Mouse (Mus musculus) heart, embryonic 16.5 days (tissue): Measurements from ENCODE around the gene Zfp651. TPM values are rescaled to one million over a fixed set of nuclear protein-coding genes. Genes with fewer than 3 reads are reported as not detected.

ENCODE experiments used
- ATAC-seq: fragments of 200-750 bp; cut with Nextera tagmentation; replicated peaks from 2 replicates; pipeline ENCODE4 v1.8.0; 2017; ENCODE audit warnings: moderate number of reproducible peaks; ENCODE audit not compliant: insufficient read depth, low FRiP score; ENCODE audit errors: extremely low read depth
- H3K27ac ChIP-seq: fragments of 300-500 bp; sonication (generic); 2 replicates; pipeline ENCODE4 v1.5.1; 2014; ENCODE audit warnings: mild to moderate bottlenecking, low read length, control low read depth, moderate library complexity
- H3K27me3 ChIP-seq: fragments of 300-500 bp; sonication (generic); 2 replicates; pipeline ENCODE4 v1.6.1; 2014; ENCODE audit warnings: low read length, mixed read lengths; ENCODE audit not compliant: control insufficient read depth, insufficient read depth
- H3K36me3 ChIP-seq: fragments of 300-500 bp; sonication (generic); 2 replicates; pipeline ENCODE4 v1.6.1; 2014; ENCODE audit not compliant: control insufficient read depth, insufficient read depth
- H3K4me1 ChIP-seq: fragments of 300-500 bp; sonication (generic); 2 replicates; pipeline ENCODE4 v1.6.1; 2014; ENCODE audit warnings: low read length, mixed read lengths; ENCODE audit not compliant: control insufficient read depth, insufficient read depth
- H3K4me2 ChIP-seq: fragments of 300-500 bp; sonication (generic); 2 replicates; pipeline ENCODE4 v1.6.1; 2014; ENCODE audit warnings: low read depth, mild to moderate bottlenecking, control low read depth, low read length
- H3K4me3 ChIP-seq: fragments of 300-500 bp; sonication (generic); 2 replicates; pipeline ENCODE4 v1.5.1; 2014; ENCODE audit warnings: mild to moderate bottlenecking, control low read depth, low read length
- H3K9ac ChIP-seq: fragments of 300-500 bp; sonication (generic); 2 replicates; pipeline ENCODE4 v1.6.1; 2014; ENCODE audit warnings: low read length, control low read depth
- H3K9me3 ChIP-seq: fragments of 300-500 bp; sonication (generic); replicated peaks from 2 replicates; pipeline ENCODE4 v1.6.1; 2016; ENCODE audit warnings: low read length; ENCODE audit not compliant: control insufficient read depth
- WGBS: fragments of 180-500 bp; shearing (Covaris S2); extraction: QIAGEN DNeasy Blood & Tissue Kit; methylation state at CpG from one replicate; pipeline ENCODE4 v1.1.7; 2014; 5-methylcytosine and 5-hydroxymethylcytosine counted together
- polyA plus RNA-seq: library from polyadenylated mRNA; unstranded; fragments of >200 nt; fragmentation: Nextera tagmentation; extraction: Ambion mirVana; gene quantifications from 2 replicates; pipeline ENCODE4 v1.2.1, GENCODE M21; 2015

The Zfp651 gene
- polyA plus RNA-seq, 1 experiment from 2014 or later, result 15.8 TPM

GRCm38 (mm10) chr9:121740490-121740889 is 18.6 kb upstream of the Zfp651 start:
- ATAC-seq, result no peak

GRCm38 (mm10) chr9:121741168-121741567 is 18.0 kb upstream of the Zfp651 start:
- WGBS, result 86% methylated on average over 3 of the region's 3 CpGs
- no peak overlapping the region for H3K27ac ChIP-seq
- ATAC-seq, result no peak
- no peak overlapping the region for H3K4me3 ChIP-seq
- H3K9ac ChIP-seq, result no peak overlapping the region
- H3K4me1 ChIP-seq, result no peaks in the 10 kb centered on the region
- peaks cover 47% of the 10 kb centered on the region for H3K36me3 ChIP-seq
- H3K27me3 ChIP-seq, result no peaks in the 10 kb centered on the region
- no peak overlapping the region for H3K4me2 ChIP-seq
- H3K9me3 ChIP-seq, result no peaks in the 10 kb centered on the region

More at GRCm38 (mm10) chr9:121740490-121740889, 18.6 kb upstream of the Zfp651 start:
- Histone ChIP-seq H3K36me3 (peaks cover 45% of the 10 kb centered on the region), H3K4me1 (no peaks in the 10 kb centered on the region), H3K4me3 (no peak overlapping the region), H3K9me3 (no peaks in the 10 kb centered on the region), H3K4me2 (no peak overlapping the region), H3K27ac (no peak overlapping the region), H3K9ac (no peak overlapping the region), H3K27me3 (no peaks in the 10 kb centered on the region)
- WGBS, result 87% methylated on average over 6 of the region's 6 CpGs

- Histone ChIP-seq H3K27ac (no peak overlapping the region), H3K4me1 (no peaks in the 10 kb centered on the region), H3K36me3 (peaks cover 74% of the 10 kb centered on the region), H3K27me3 (no peaks in the 10 kb centered on the region), H3K4me2 (no peak overlapping the region), H3K9ac (no peak overlapping the region), H3K9me3 (no peaks in the 10 kb centered on the region), H3K4me3 (no peak overlapping the region)
- 85% methylated on average over 8 of the region's 8 CpGs for WGBS
- ATAC-seq, result no peak
These were observed 15.1 kb upstream of the Zfp651 start for GRCm38 (mm10) chr9:121744051-121744450.

GRCm38 (mm10) chr9:121752774-121753173 is 6.4 kb upstream of the Zfp651 start:
- no peak overlapping the region for H3K4me3 ChIP-seq
- no peak overlapping the region for H3K9ac ChIP-seq
- ATAC-seq, result no peak
- H3K4me1 ChIP-seq, result peaks cover 3% of the 10 kb centered on the region
- WGBS, result 95% methylated on average over 9 of the region's 9 CpGs
- no peaks in the 10 kb centered on the region for H3K27me3 ChIP-seq
- H3K4me2 ChIP-seq, result no peak overlapping the region
- H3K9me3 ChIP-seq, result no peaks in the 10 kb centered on the region
- peaks cover 74% of the 10 kb centered on the region for H3K36me3 ChIP-seq
- H3K27ac ChIP-seq, result no peak overlapping the region

- Histone ChIP-seq H3K9me3 (no peaks in the 10 kb centered on the region), H3K4me2 (no peak overlapping the region), H3K36me3 (peaks cover 58% of the 10 kb centered on the region), H3K27ac (no peak overlapping the region), H3K4me3 (no peak overlapping the region), H3K4me1 (peaks cover 17% of the 10 kb centered on the region), H3K9ac (no peak overlapping the region), H3K27me3 (no peaks in the 10 kb centered on the region)
- 85% methylated on average over 3 of the region's 3 CpGs for WGBS
- no peak for ATAC-seq
These were observed 4.5 kb upstream of the Zfp651 start for GRCm38 (mm10) chr9:121754624-121755023.

- no peak overlapping the region for H3K9ac ChIP-seq
- H3K9me3 ChIP-seq, result no peaks in the 10 kb centered on the region
- H3K4me3 ChIP-seq, result no peak overlapping the region
- no peak overlapping the region for H3K4me2 ChIP-seq
- H3K27me3 ChIP-seq, result no peaks in the 10 kb centered on the region
- peaks cover 37% of the 10 kb centered on the region for H3K36me3 ChIP-seq
- H3K27ac ChIP-seq, result no peak overlapping the region
- 76% methylated on average over 3 of the region's 3 CpGs for WGBS
- no peak for ATAC-seq
- peaks cover 27% of the 10 kb centered on the region for H3K4me1 ChIP-seq
These were observed 2.3 kb upstream of the Zfp651 start for GRCm38 (mm10) chr9:121756785-121757184.

GRCm38 (mm10) chr9:121757432-121757831 is 1.7 kb upstream of the Zfp651 start:
- ATAC-seq, result no peak
- WGBS, result 41% methylated on average over 3 of the region's 3 CpGs
- no peak overlapping the region for H3K4me2 ChIP-seq
- peaks cover 32% of the 10 kb centered on the region for H3K36me3 ChIP-seq
- H3K27me3 ChIP-seq, result no peaks in the 10 kb centered on the region
- no peak overlapping the region for H3K4me3 ChIP-seq
- H3K9me3 ChIP-seq, result no peaks in the 10 kb centered on the region
- 0 out of 2 replicates have a peak overlapping the region, but pooled peaks have one; percentile 21 for H3K9ac ChIP-seq
- peaks cover 30% of the 10 kb centered on the region for H3K4me1 ChIP-seq
- no peak overlapping the region for H3K27ac ChIP-seq

- H3K27me3 ChIP-seq, result no peaks in the 10 kb centered on the region
- WGBS, result 52% methylated on average over 10 of the region's 10 CpGs
These were observed 1.0 kb upstream of the Zfp651 start for GRCm38 (mm10) chr9:121757835-121758814.

More at GRCm38 (mm10) chr9:121757835-121758814, 1.0 kb upstream of the Zfp651 start:
- H3K27ac ChIP-seq, result peak overlapping the region; percentile 89
- no peaks in the 10 kb centered on the region for H3K9me3 ChIP-seq
- H3K9ac ChIP-seq, result peak overlapping the region; percentile 90; the same call in 1 of the 2 replicates
- H3K4me1 ChIP-seq, result peaks cover 30% of the 10 kb centered on the region
- peak overlapping the region; percentile 96 for H3K4me2 ChIP-seq
- H3K36me3 ChIP-seq, result peaks cover 33% of the 10 kb centered on the region
- peak overlapping the region; percentile 74 for H3K4me3 ChIP-seq
- ATAC-seq, result no peak
